Mouse (Mus musculus) G1E (cell line): Measurements from ENCODE around the gene Shb.

Source experiments
- CTCF ChIP-seq: IDR thresholded peaks from 2 replicates; pipeline ENCODE4 v1.5.1; 2012; ENCODE audit warnings: low read depth, low read length, inconsistent platforms, mixed read lengths
- GATA1 ChIP-seq: IDR thresholded peaks from 2 replicates; pipeline ENCODE4 v1.6.1; 2012; ENCODE audit warnings: borderline replicate concordance, low read length, inconsistent platforms, mixed read lengths

DNA sequence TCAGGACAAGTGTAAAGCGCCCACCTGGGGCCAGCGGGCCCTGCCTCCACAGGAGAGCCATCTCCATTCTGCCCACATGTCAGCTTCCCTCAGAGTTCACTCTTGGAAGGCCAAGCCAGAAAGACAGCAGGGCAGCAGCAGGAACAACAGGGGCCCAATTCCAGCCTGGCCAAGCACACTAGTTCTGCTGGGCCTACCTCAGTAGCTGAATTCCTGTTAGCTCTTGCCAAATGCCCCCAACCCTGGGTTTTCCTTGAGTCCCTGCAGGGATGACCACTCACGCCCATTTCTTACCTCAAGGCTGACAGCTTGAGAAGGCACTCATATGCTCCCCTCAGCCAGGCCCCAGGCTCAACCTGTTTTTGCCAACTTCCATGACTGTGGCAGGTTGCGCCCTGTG lies 22.9 kb downstream of the Shb start:
- TF ChIP-seq GATA1, result no peak
- no peak for TF ChIP-seq CTCF
